In the genomic region with DNA sequence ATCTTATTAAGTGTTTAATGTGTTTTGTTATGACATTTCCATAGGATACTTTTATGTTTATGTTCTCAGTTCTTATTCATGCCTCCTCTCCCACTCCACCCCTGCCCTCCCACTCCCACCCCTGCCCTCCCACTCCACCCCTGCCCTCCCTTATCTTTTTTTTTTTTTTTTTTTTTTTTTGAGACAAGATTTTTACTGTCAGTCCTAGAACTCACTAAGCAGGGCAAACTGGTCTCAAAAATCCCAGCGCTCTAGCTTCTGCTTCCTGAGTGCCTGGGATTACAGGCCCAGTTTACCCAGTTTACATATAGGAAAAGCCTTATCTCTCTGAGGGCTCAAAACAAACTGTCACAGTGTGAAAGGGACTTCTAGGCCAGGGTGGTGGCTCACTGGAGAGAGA, we compare ENCODE assay signal across 15 mouse cellular contexts. TPM values are rescaled to one million over a fixed set of nuclear protein-coding genes. Genes with fewer than 3 reads are reported as not detected.
DNase-seq lines count a peak whose midpoint lies in the region; ATAC-seq and TF ChIP-seq lines count a peak whose summit lies in the region.
"Had no signal": no experiment of that assay in that cellular context is flagged by ENCODE, and none has a peak within 500 bp of the region (broad histone marks: within the 10 kb centered on the region; RNA-seq: fewer than 3 reads in every experiment).

No protein-coding gene starts in this region.

- no peak overlapping the region for H3K9ac ChIP-seq in heart, postnatal 0 days (replicated peaks; ENCODE audit: low read depth, low read length)
- H3K9ac ChIP-seq in lung, embryonic 16.5 days (ENCODE audit: low read length) = no peak overlapping the region
- no peak overlapping the region for H3K9ac ChIP-seq in liver, embryonic 11.5 days (ENCODE audit: low read depth, low read length)
- H3K9ac ChIP-seq in stomach, postnatal 0 days (ENCODE audit: low read length) = no peak overlapping the region
- H3K9ac ChIP-seq: forebrain, embryonic 15.5 days; midbrain, embryonic 13.5 days had no signal

- TF ChIP-seq EP300 in heart, postnatal 0 days (IDR thresholded peaks at IDR 0.05; ENCODE audit: low read depth) = no peak
- no peak for TF ChIP-seq EP300 in stomach, postnatal 0 days (optimal IDR thresholded peaks at IDR 0.05)

- no peak for TF ChIP-seq CTCF in heart, postnatal 0 days (IDR thresholded peaks at IDR 0.05; ENCODE audit: low read depth)
- TF ChIP-seq CTCF in stomach, postnatal 0 days (IDR thresholded peaks at IDR 0.05; ENCODE audit: low read depth) = no peak

- H3K36me3 ChIP-seq in heart, postnatal 0 days (replicated peaks; ENCODE audit: control insufficient read depth, insufficient read depth, low read length) = no peaks in the 10 kb centered on the region
- no peaks in the 10 kb centered on the region for H3K36me3 ChIP-seq in lung, embryonic 16.5 days (ENCODE audit: control insufficient read depth, insufficient read depth, low read length)
- H3K36me3 ChIP-seq in liver, embryonic 11.5 days (ENCODE audit: control insufficient read depth, insufficient read depth, low read length) = no peaks in the 10 kb centered on the region
- H3K36me3 ChIP-seq in stomach, postnatal 0 days (ENCODE audit: control insufficient read depth, insufficient read depth, low read length) = no peaks in the 10 kb centered on the region
- H3K36me3 ChIP-seq: forebrain, embryonic 15.5 days; hindbrain, embryonic 10.5 days; midbrain, embryonic 13.5 days had no signal

- 0 out of 2 replicates have a peak overlapping the region, but pooled peaks have one; percentile 12 for H3K27ac ChIP-seq in heart, postnatal 0 days (ENCODE audit: low read depth)
- H3K27ac ChIP-seq in lung, embryonic 16.5 days (ENCODE audit: low read length) = peak overlapping the region; percentile 87
- peak overlapping the region; percentile 58 for H3K27ac ChIP-seq in liver, embryonic 11.5 days (ENCODE audit: low read depth, low read length)
- peak overlapping the region; percentile 35; the same call in 1 of the 2 replicates for H3K27ac ChIP-seq in stomach, postnatal 0 days (replicated peaks)
- H3K27ac ChIP-seq: forebrain, embryonic 15.5 days; hindbrain, embryonic 10.5 days; macrophage; midbrain, embryonic 13.5 days had no signal

- H3K27me3 ChIP-seq in heart, postnatal 0 days (ENCODE audit: control insufficient read depth, insufficient read depth, low read length) = no peaks in the 10 kb centered on the region
- no peaks in the 10 kb centered on the region for H3K27me3 ChIP-seq in lung, embryonic 16.5 days (ENCODE audit: control insufficient read depth, insufficient read depth, low read depth, low read length)
- peaks cover 40% of the 10 kb centered on the region for H3K27me3 ChIP-seq in liver, embryonic 11.5 days (replicated peaks; ENCODE audit: control insufficient read depth, insufficient read depth, low read length)
- no peaks in the 10 kb centered on the region for H3K27me3 ChIP-seq in stomach, postnatal 0 days (ENCODE audit: control insufficient read depth, insufficient read depth, low read length)
- H3K27me3 ChIP-seq: forebrain, embryonic 15.5 days had no signal

- no peak for DNase-seq in heart, postnatal 0 days (ENCODE audit: low spot score)
- no peak for DNase-seq in heart, adult 8-10 months (ENCODE audit: low spot score)
- no peak for DNase-seq in lung, postnatal 10 days
- no peak for DNase-seq in liver, embryonic 11.5 days (ENCODE audit: low spot score)
- DNase-seq in stomach, postnatal 0 days (ENCODE audit: low spot score) = no peak
- DNase-seq in left cerebral cortex, adult 8-10 months (ENCODE audit: low spot score in 2 of 2) = no peak
- DNase-seq: right cerebral cortex, postnatal 25 days; thymus, postnatal 25 days had no signal

- no peak for ATAC-seq in heart, postnatal 0 days (ENCODE audit: insufficient read depth, low read depth)
- no peak for ATAC-seq in lung, embryonic 16.5 days (ENCODE audit: low read depth)
- no peak for ATAC-seq in liver, embryonic 11.5 days (replicated peaks; ENCODE audit: low FRiP score)
- ATAC-seq in stomach, postnatal 0 days (ENCODE audit: low FRiP score, low TSS enrichment) = no peak
- ATAC-seq: CD4-positive, CD25-positive, alpha-beta regulatory T cell, adult 4 months; forebrain, embryonic 15.5 days; midbrain, embryonic 13.5 days had no signal

- WGBS in heart, postnatal 0 days = 80% methylated on average over 1 of the region's 1 CpGs
- WGBS in lung, embryonic 16.5 days = 34% methylated on average over 1 of the region's 1 CpGs
- 55% methylated on average over 1 of the region's 1 CpGs for WGBS in liver, embryonic 11.5 days
- 55% methylated on average over 1 of the region's 1 CpGs for WGBS in stomach, postnatal 0 days

- no peaks in the 10 kb centered on the region for H3K9me3 ChIP-seq in heart, postnatal 0 days (replicated peaks; ENCODE audit: control insufficient read depth, low read length)
- H3K9me3 ChIP-seq in lung, embryonic 16.5 days (ENCODE audit: control insufficient read depth, low read length) = no peaks in the 10 kb centered on the region
- H3K9me3 ChIP-seq in liver, embryonic 11.5 days (ENCODE audit: control insufficient read depth, low read length) = no peaks in the 10 kb centered on the region
- H3K9me3 ChIP-seq in stomach, postnatal 0 days (ENCODE audit: control insufficient read depth, low read length) = no peaks in the 10 kb centered on the region
- H3K9me3 ChIP-seq: forebrain, embryonic 15.5 days; hindbrain, embryonic 10.5 days; midbrain, embryonic 13.5 days had no signal

- H3K4me2 ChIP-seq in heart, postnatal 0 days (ENCODE audit: low read depth, low read length) = no peak overlapping the region
- peak overlapping the region; percentile 36; the same call in 1 of the 2 replicates for H3K4me2 ChIP-seq in lung, embryonic 16.5 days (ENCODE audit: low read depth, low read length)
- H3K4me2 ChIP-seq in liver, embryonic 11.5 days = peak overlapping the region; percentile 39
- no peak overlapping the region for H3K4me2 ChIP-seq in stomach, postnatal 0 days (replicated peaks; ENCODE audit: low read depth)
- H3K4me2 ChIP-seq: forebrain, embryonic 15.5 days; midbrain, embryonic 13.5 days had no signal

- peaks cover 20% of the 10 kb centered on the region; the same call in 1 of the 2 replicates for H3K4me1 ChIP-seq in heart, postnatal 0 days (ENCODE audit: control insufficient read depth, insufficient read depth)
- H3K4me1 ChIP-seq in lung, embryonic 16.5 days (replicated peaks; ENCODE audit: control insufficient read depth, insufficient read depth, low read length) = peaks cover 37% of the 10 kb centered on the region
- H3K4me1 ChIP-seq in liver, embryonic 11.5 days (replicated peaks; ENCODE audit: control insufficient read depth, insufficient read depth, low read length) = peaks cover 15% of the 10 kb centered on the region
- H3K4me1 ChIP-seq in stomach, postnatal 0 days (replicated peaks; ENCODE audit: control insufficient read depth, insufficient read depth) = 0 out of 2 replicates have a peak, but pooled peaks cover 3% of the 10 kb centered on the region

- H3K4me3 ChIP-seq in heart, postnatal 0 days (ENCODE audit: low read depth, low read length) = no peak overlapping the region
- no peak overlapping the region for H3K4me3 ChIP-seq in lung, embryonic 16.5 days (ENCODE audit: low read length)
- H3K4me3 ChIP-seq in liver, embryonic 11.5 days (ENCODE audit: low read depth, low read length) = no peak overlapping the region
- no peak overlapping the region for H3K4me3 ChIP-seq in stomach, postnatal 0 days (ENCODE audit: low read depth, low read length)
- H3K4me3 ChIP-seq: forebrain, embryonic 15.5 days; hindbrain, embryonic 10.5 days; midbrain, embryonic 13.5 days had no signal

RNA-seq across cellular contexts. Expression of gene Ephb4, which starts 3.5 kb away (rescaled TPM):
- total RNA-seq in heart, postnatal 0 days (2014; rRNA removed; ENCODE audit: low replicate concordance) = 99.2 and 113 TPM in 2 replicates
- 20.4 and 23.1 TPM in 2 replicates for polyA plus RNA-seq in heart, postnatal 0 days (2015; fragmentation: Nextera tagmentation; extraction: Ambion mirVana)
- 10 to 100 TPM; 43.7 to 47.3 (median 46.3) TPM for total RNA-seq in heart, adult 8-10 months (2022)
- 50.7 and 56.9 TPM in 2 replicates for polyA plus RNA-seq in lung, embryonic 16.5 days (2015; fragmentation: Nextera tagmentation; extraction: Ambion mirVana)
- 28.2 and 29.9 TPM in 2 replicates for polyA plus RNA-seq in liver, embryonic 11.5 days (2014; fragmentation: Nextera tagmentation; extraction: Ambion mirVana)
- 12.1 and 13.9 TPM in 2 replicates for polyA plus RNA-seq in stomach, postnatal 0 days (2015; fragmentation: Nextera tagmentation; extraction: Ambion mirVana)
- 1 to 10 TPM; 4.4 to 7.2 (median 5.2) TPM for total RNA-seq in left cerebral cortex, adult 8-10 months (2022)
- total RNA-seq: common myeloid progenitor, adult 5-6 weeks had no signal
- polyA plus RNA-seq: CD4-positive, CD25-positive, alpha-beta regulatory T cell, adult 4 months; macrophage had no signal

RNA-seq across cellular contexts. Expression of gene Slc12a9, which starts 13.0 kb away (rescaled TPM):
- total RNA-seq in heart, postnatal 0 days (2014; rRNA removed; ENCODE audit: low replicate concordance) = 7.3 and 14.8 TPM in 2 replicates
- polyA plus RNA-seq in heart, postnatal 0 days (2015; fragmentation: Nextera tagmentation; extraction: Ambion mirVana) = 4.0 and 4.5 TPM in 2 replicates
- 1 to 10 TPM; 1.3 to 2.1 (median 2.0) TPM for total RNA-seq in heart, adult 8-10 months (2022)
- polyA plus RNA-seq in lung, embryonic 16.5 days (2015; fragmentation: Nextera tagmentation; extraction: Ambion mirVana) = 11.6 and 12.5 TPM in 2 replicates
- 6.4 and 7.0 TPM in 2 replicates for polyA plus RNA-seq in liver, embryonic 11.5 days (2014; fragmentation: Nextera tagmentation; extraction: Ambion mirVana)
- polyA plus RNA-seq in stomach, postnatal 0 days (2015; fragmentation: Nextera tagmentation; extraction: Ambion mirVana) = 6.5 and 7.2 TPM in 2 replicates
- 10 to 100 TPM; 24.4 to 28.0 (median 26.5) TPM for total RNA-seq in left cerebral cortex, adult 8-10 months (2022)

RNA-seq across cellular contexts. Expression of gene Trip6, which starts 32.2 kb away (rescaled TPM):
- 44.8 and 46.8 TPM in 2 replicates for total RNA-seq in heart, postnatal 0 days (2014; rRNA removed; ENCODE audit: low replicate concordance)
- polyA plus RNA-seq in heart, postnatal 0 days (2015; fragmentation: Nextera tagmentation; extraction: Ambion mirVana) = 22.9 and 28.6 TPM in 2 replicates
- 10 to 100 TPM; 11.5 to 13.2 (median 12.4) TPM for total RNA-seq in heart, adult 8-10 months (2022)
- polyA plus RNA-seq in lung, embryonic 16.5 days (2015; fragmentation: Nextera tagmentation; extraction: Ambion mirVana) = 90.5 and 94.0 TPM in 2 replicates
- polyA plus RNA-seq in liver, embryonic 11.5 days (2014; fragmentation: Nextera tagmentation; extraction: Ambion mirVana) = 31.0 and 31.6 TPM in 2 replicates
- polyA plus RNA-seq in stomach, postnatal 0 days (2015; fragmentation: Nextera tagmentation; extraction: Ambion mirVana) = 46.4 and 47.9 TPM in 2 replicates
- 1 to 10 TPM; 3.9 to 7.6 (median 5.1) TPM for total RNA-seq in left cerebral cortex, adult 8-10 months (2022)

RNA-seq across cellular contexts. Expression of gene Srrt, which starts 38.9 kb away (rescaled TPM):
- 77.2 and 139 TPM in 2 replicates for total RNA-seq in heart, postnatal 0 days (2014; rRNA removed; ENCODE audit: low replicate concordance)
- polyA plus RNA-seq in heart, postnatal 0 days (2015; fragmentation: Nextera tagmentation; extraction: Ambion mirVana) = 34.9 and 38.0 TPM in 2 replicates
- total RNA-seq in heart, adult 8-10 months (2022) = 10 to 100 TPM; 54.4 to 62.6 (median 60.3) TPM
- polyA plus RNA-seq in lung, embryonic 16.5 days (2015; fragmentation: Nextera tagmentation; extraction: Ambion mirVana) = 141 and 144 TPM in 2 replicates
- 165 and 169 TPM in 2 replicates for polyA plus RNA-seq in liver, embryonic 11.5 days (2014; fragmentation: Nextera tagmentation; extraction: Ambion mirVana)
- polyA plus RNA-seq in stomach, postnatal 0 days (2015; fragmentation: Nextera tagmentation; extraction: Ambion mirVana) = 29.3 and 31.6 TPM in 2 replicates
- 100 to 1,000 TPM; 164 to 219 (median 188) TPM for total RNA-seq in left cerebral cortex, adult 8-10 months (2022)

RNA-seq across cellular contexts. Expression of gene Ufsp1, which starts 52.0 kb away (rescaled TPM):
- 4.1 and 5.6 TPM in 2 replicates for total RNA-seq in heart, postnatal 0 days (2014; rRNA removed; ENCODE audit: low replicate concordance)
- 11.5 and 11.9 TPM in 2 replicates for polyA plus RNA-seq in heart, postnatal 0 days (2015; fragmentation: Nextera tagmentation; extraction: Ambion mirVana)
- 10 to 100 TPM in 2 of 4 experiments, 1 to 10 TPM in 2; 7.7 to 10.4 (median 9.7) TPM for total RNA-seq in heart, adult 8-10 months (2022)
- 5.1 and 5.6 TPM in 2 replicates for polyA plus RNA-seq in lung, embryonic 16.5 days (2015; fragmentation: Nextera tagmentation; extraction: Ambion mirVana)
- polyA plus RNA-seq in liver, embryonic 11.5 days (2014; fragmentation: Nextera tagmentation; extraction: Ambion mirVana) = 13.3 and 13.5 TPM in 2 replicates
- polyA plus RNA-seq in stomach, postnatal 0 days (2015; fragmentation: Nextera tagmentation; extraction: Ambion mirVana) = 11.0 and 11.4 TPM in 2 replicates
- 10 to 100 TPM; 14.0 to 16.8 (median 16.1) TPM for total RNA-seq in left cerebral cortex, adult 8-10 months (2022)

Comparison
In these comparisons a context has a peak if more than half of its experiments do, and no peak if none do; other contexts are left out.
1. H3K27ac ChIP-seq: peak in every context shown above with its lines; median percentile 87 in lung, embryonic 16.5 days; 58 in liver, embryonic 11.5 days; 35 in stomach, postnatal 0 days; 12 in heart, postnatal 0 days.
2. H3K4me2 ChIP-seq: peak in lung, embryonic 16.5 days (single experiment) and liver, embryonic 11.5 days (single experiment); none in heart, postnatal 0 days (single experiment) and stomach, postnatal 0 days (single experiment).